Mouse (Mus musculus): Measurements from ENCODE around the gene Smcr8. TPM values are rescaled to one million over a fixed set of nuclear protein-coding genes. Genes with fewer than 3 reads are reported as not detected.

Gene Smcr8
- polyA plus RNA-seq, 1 experiment = 5.8 TPM

DNA sequence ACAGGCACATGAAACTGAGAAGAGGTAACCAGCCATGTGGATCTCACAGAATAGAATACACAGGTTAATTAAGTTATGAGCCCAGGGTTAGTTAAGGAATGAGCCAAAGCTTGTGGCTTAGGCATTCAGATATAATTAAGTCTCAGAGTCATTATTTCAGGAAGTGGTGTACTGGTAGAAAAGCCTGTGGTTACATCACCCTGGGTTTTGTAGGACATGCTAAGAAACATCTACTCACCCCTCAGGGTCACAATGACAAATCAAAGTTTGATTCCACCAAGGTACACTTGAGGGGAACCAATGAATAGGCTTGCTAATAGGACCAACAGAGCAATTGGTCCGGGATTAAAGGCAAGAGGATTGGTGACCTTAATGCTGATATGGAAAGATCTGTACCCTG is 49.4 kb downstream of the Smcr8 start:
- Histone ChIP-seq H3K27ac (ENCODE audit: insufficient read depth, low read depth, low read length) (no peak overlapping the region), H3K27me3 (ENCODE audit: control insufficient read depth, insufficient read depth, low read length) (no peaks in the 10 kb centered on the region), H3K36me3 (ENCODE audit: control insufficient read depth, insufficient read depth, low read length) (no peaks in the 10 kb centered on the region), H3K4me3 (ENCODE audit: low read depth, low read length) (no peak overlapping the region), H3K4me1 (ENCODE audit: control insufficient read depth, insufficient read depth, insufficient read length, low read length) (peaks cover 4% of the 10 kb centered on the region; the same call in 1 of the 2 replicates)
- TF ChIP-seq POLR2A (IDR thresholded peaks at IDR 0.05; ENCODE audit: low read depth, low read length) = no peak
- 41% methylated on average over 1 of the region's 1 CpGs for WGBS

DNA sequence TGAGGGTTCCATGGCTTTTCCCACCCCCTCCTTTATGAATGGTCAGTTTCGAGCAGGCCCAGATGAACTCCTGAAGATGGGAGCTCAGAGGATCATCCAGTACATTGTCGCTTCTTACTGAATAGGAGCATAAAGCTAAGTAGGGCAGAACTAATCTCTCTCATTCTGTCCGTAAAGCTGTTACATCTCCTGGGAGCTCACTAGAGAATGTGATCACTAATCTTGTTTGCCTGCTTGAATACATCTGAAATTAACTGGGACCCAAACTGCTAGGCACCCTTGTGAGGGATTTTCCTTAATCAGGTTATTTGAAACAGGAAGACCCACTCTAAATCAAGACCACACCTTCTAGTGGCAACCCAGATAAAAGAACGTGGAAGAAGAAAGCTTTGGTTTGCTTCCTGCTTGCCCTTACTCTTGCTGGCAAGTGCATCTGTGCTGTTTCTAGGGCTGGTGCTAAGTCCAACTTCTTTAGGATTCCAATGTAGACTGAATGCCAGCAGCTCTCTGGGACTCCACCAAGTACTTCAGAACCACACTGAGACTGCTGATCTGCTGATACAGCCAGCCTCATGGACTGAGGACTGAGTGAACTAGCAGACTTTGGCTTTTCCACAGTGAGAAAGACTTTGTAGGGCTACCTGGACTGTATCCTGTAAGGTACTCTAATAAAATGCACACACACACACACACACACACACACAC is 50.1 kb downstream of the Smcr8 start:
- no peaks in the 10 kb centered on the region for H3K36me3 ChIP-seq (ENCODE audit: control insufficient read depth, insufficient read depth, low read length)
- TF ChIP-seq POLR2A (IDR thresholded peaks at IDR 0.05; ENCODE audit: low read depth, low read length) (no peak), CTCF (IDR thresholded peaks at IDR 0.05; ENCODE audit: extremely low read depth, insufficient read length, insufficient replicate concordance, low read depth, low read length) (no peak)
- WGBS = 56% methylated on average over 4 of the region's 4 CpGs
- H3K4me1 ChIP-seq (ENCODE audit: control insufficient read depth, insufficient read depth, insufficient read length, low read length) = peaks cover 4% of the 10 kb centered on the region; the same call in 1 of the 2 replicates
- H3K27me3 ChIP-seq (ENCODE audit: control insufficient read depth, insufficient read depth, low read length) = no peaks in the 10 kb centered on the region
- H3K27ac ChIP-seq (ENCODE audit: insufficient read depth, low read depth, low read length) = no peak overlapping the region
- H3K4me3 ChIP-seq (ENCODE audit: low read depth, low read length) = no peak overlapping the region

DNA sequence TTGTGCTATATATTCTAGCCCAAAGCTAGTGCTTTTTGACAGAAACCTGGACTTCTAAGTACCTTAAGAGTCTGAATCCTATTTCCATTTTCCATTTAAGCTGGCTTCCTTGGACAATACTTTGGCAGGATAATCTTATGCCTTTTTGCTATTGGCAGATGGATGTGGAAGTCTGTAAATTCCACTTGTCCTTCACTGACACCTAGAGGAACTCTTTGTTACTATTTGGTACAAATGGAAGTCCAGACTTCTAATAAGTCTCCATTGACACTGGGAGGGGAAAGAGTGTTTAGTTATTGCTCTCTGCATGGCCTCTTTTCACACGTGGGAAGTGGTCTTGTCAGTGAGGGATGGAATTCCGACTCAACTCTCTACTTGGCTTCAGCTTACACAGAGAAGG is 51.6 kb downstream of the Smcr8 start:
- H3K27ac ChIP-seq (ENCODE audit: insufficient read depth, low read depth, low read length) = no peak overlapping the region
- 20% methylated on average over 2 of the region's 2 CpGs for WGBS
- no peak for TF ChIP-seq CTCF (IDR thresholded peaks at IDR 0.05; ENCODE audit: extremely low read depth, insufficient read length, insufficient replicate concordance, low read depth, low read length)
- no peak for TF ChIP-seq POLR2A (IDR thresholded peaks at IDR 0.05; ENCODE audit: low read depth, low read length)

DNA sequence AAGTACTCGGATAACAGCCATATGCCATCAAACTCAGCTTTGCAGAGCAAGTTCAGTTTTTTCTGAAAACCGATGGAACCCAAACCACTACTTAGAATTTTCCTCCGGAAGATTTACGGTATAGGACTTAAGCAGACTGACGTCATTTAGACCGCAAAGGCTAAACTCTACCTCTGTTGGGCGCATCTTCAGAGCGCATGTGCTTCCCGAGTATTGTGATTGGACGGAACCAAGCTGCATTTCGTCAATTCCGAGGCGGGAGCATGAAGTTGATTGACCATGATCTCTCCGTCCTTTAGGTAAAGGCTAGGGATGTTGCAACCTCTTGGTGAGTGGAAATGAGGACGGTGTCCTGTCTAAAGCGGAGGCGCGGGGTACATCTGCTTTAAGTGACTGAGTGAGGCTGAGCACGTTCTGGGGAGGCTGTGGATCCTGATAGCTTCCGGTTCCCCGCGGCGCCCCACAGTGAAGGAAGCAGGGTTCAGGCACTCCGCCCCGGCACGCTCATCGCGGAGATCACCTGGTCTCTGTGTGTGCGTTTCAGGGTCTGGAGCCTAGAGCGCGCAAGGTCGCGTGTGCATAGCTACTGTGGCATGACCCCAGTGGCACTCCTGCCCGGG is 53.2 kb downstream of the Smcr8 start, which contains the start of gene Dhrs7b:
Dhrs7b (plus strand) TSS at position 199 of the 620 bp plus-strand sequence.
- WGBS = under 1% methylated on average over 34 of the region's 34 CpGs

More for the DNA sequence above, 51.6 kb downstream of the Smcr8 start:
- Histone ChIP-seq H3K36me3 (ENCODE audit: control insufficient read depth, insufficient read depth, low read length) (no peaks in the 10 kb centered on the region), H3K4me1 (ENCODE audit: control insufficient read depth, insufficient read depth, insufficient read length, low read length) (peaks cover 4% of the 10 kb centered on the region; the same call in 1 of the 2 replicates), H3K27me3 (ENCODE audit: control insufficient read depth, insufficient read depth, low read length) (no peaks in the 10 kb centered on the region), H3K4me3 (ENCODE audit: low read depth, low read length) (no peak overlapping the region)

DNA sequence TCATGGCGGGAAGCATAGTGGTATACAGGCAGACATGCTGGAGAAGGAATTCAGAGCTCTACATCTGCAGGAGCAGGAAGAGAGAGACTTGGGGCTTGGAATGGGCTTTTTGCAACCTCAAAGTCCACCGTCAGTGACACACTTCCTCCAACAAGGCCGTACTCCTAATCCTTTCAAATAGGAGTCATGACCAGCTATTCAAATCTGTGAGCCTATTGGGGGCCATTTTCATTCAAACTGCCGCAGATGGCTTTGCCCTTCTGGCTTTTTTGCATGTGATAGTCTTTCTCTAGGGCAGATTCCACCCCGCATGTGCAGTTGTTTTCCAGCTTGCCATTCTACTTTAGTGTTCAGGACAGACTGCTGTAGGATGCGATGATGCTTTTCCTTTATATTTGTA is 59.6 kb downstream of the Smcr8 start:
- H3K4me1 ChIP-seq (ENCODE audit: control insufficient read depth, insufficient read depth, insufficient read length, low read length) = peaks cover 6% of the 10 kb centered on the region; the same call in 1 of the 2 replicates
- no peak overlapping the region for H3K4me3 ChIP-seq (ENCODE audit: low read depth, low read length)
- no peaks in the 10 kb centered on the region for H3K27me3 ChIP-seq (ENCODE audit: control insufficient read depth, insufficient read depth, low read length)
- TF ChIP-seq CTCF (IDR thresholded peaks at IDR 0.05; ENCODE audit: extremely low read depth, insufficient read length, insufficient replicate concordance, low read depth, low read length) (no peak), POLR2A (IDR thresholded peaks at IDR 0.05; ENCODE audit: low read depth, low read length) (no peak)
- peak overlapping the region; percentile 56; the same call in 1 of the 2 replicates for H3K27ac ChIP-seq (ENCODE audit: insufficient read depth, low read depth, low read length)
- 89% methylated on average over 6 of the region's 6 CpGs for WGBS
- H3K36me3 ChIP-seq (ENCODE audit: control insufficient read depth, insufficient read depth, low read length) = no peaks in the 10 kb centered on the region

More for the DNA sequence above, 53.2 kb downstream of the Smcr8 start, which contains the start of gene Dhrs7b:
- Histone ChIP-seq H3K36me3 (ENCODE audit: control insufficient read depth, insufficient read depth, low read length) (no peaks in the 10 kb centered on the region), H3K4me1 (ENCODE audit: control insufficient read depth, insufficient read depth, insufficient read length, low read length) (peaks cover 4% of the 10 kb centered on the region; the same call in 1 of the 2 replicates), H3K27me3 (ENCODE audit: control insufficient read depth, insufficient read depth, low read length) (no peaks in the 10 kb centered on the region), H3K27ac (ENCODE audit: insufficient read depth, low read depth, low read length) (peak within 1 kb of the TSS; percentile 80), H3K4me3 (ENCODE audit: low read depth, low read length) (peak within 1 kb of the TSS; percentile 70)
- TF ChIP-seq POLR2A (IDR thresholded peaks at IDR 0.05; ENCODE audit: low read depth, low read length) = no peak; the same call in 1 of the 2 replicates
- no peak for TF ChIP-seq CTCF (IDR thresholded peaks at IDR 0.05; ENCODE audit: extremely low read depth, insufficient read length, insufficient replicate concordance, low read depth, low read length)

Other genes with a start within 250 kb of the Smcr8 start
- 12.2 and 20.4 TPM in 2 replicates for gene Alkbh5, start 241.1 kb upstream of the Smcr8 start, polyA plus RNA-seq (2012; rRNA removed)
- 18.9 and 32.4 TPM in 2 replicates for gene Llgl1, start 77.8 kb upstream of the Smcr8 start, polyA plus RNA-seq (2012; rRNA removed)
- 130 and 350 TPM in 2 replicates for gene Flii, start 50.3 kb upstream of the Smcr8 start, polyA plus RNA-seq (2012; rRNA removed)
- gene Mief2, start 49.1 kb upstream of the Smcr8 start, polyA plus RNA-seq (2012; rRNA removed) = 9.3 and 9.5 TPM in 2 replicates
- 3.0 and 4.7 TPM in 2 replicates for gene Top3a, start 159 bp upstream of the Smcr8 start, polyA plus RNA-seq (2012; rRNA removed)
- gene Shmt1, start 34.2 kb downstream of the Smcr8 start, polyA plus RNA-seq (2012; rRNA removed) = 9.7 and 15.3 TPM in 2 replicates
- 17.7 and 34.1 TPM in 2 replicates for gene Dhrs7b, start 53.1 kb downstream of the Smcr8 start, polyA plus RNA-seq (2012; rRNA removed)
- 35.6 and 55.5 TPM in 2 replicates for gene Tmem11, start 101.7 kb downstream of the Smcr8 start, polyA plus RNA-seq (2012; rRNA removed)
- 7.1 and 13.2 TPM in 2 replicates for gene Natd1, start 137.2 kb downstream of the Smcr8 start, polyA plus RNA-seq (2012; rRNA removed)
- 71.6 and 98.9 TPM in 2 replicates for gene Map2k3, start 154.5 kb downstream of the Smcr8 start, polyA plus RNA-seq (2012; rRNA removed)
- gene Kcnj12, start 245.0 kb downstream of the Smcr8 start, polyA plus RNA-seq (2012; rRNA removed) = 0.81 and 1.0 TPM in 2 replicates